Mouse (Mus musculus) heart, adult 11 months (tissue): Measurements from ENCODE around the gene Rab8b.
"Not testable (repeated sequence)": the region's sequence is repeated elsewhere in the genome, so short reads cannot be mapped to it uniquely, and the experiment has no call there.

Experiments used
- DNase-seq: peaks from one replicate; pipeline ENCODE4 v3.0.0; 2022

The Rab8b gene

GRCm38 (mm10) chr9:66917216-66917891 lies 2.1 kb downstream of the Rab8b start:
- DNase-seq = peak; percentile 89

- peak; percentile 80 for DNase-seq
These were observed 3.4 kb downstream of the Rab8b start for GRCm38 (mm10) chr9:66915869-66916785.

GRCm38 (mm10) chr9:66915401-66915800 lies 4.1 kb downstream of the Rab8b start:
- DNase-seq = peak; percentile 89

GRCm38 (mm10) chr9:66914540-66914939 lies 4.9 kb downstream of the Rab8b start:
- no peak for DNase-seq

GRCm38 (mm10) chr9:66913254-66913934 lies 6.1 kb downstream of the Rab8b start:
- DNase-seq = peak; percentile 80

GRCm38 (mm10) chr9:66912304-66912703 lies 7.2 kb downstream of the Rab8b start:
- peak; percentile 18 for DNase-seq

GRCm38 (mm10) chr9:66910677-66911076 lies 8.8 kb downstream of the Rab8b start:
- DNase-seq = peak; percentile 86

- DNase-seq = peak; percentile 79
These were observed 9.6 kb downstream of the Rab8b start for GRCm38 (mm10) chr9:66909922-66910321.

- DNase-seq = peak; percentile 81
These were observed 11.6 kb downstream of the Rab8b start for GRCm38 (mm10) chr9:66907746-66908397.

- DNase-seq = peak; percentile 83
These were observed 12.4 kb downstream of the Rab8b start for GRCm38 (mm10) chr9:66907126-66907525.

- DNase-seq = peak; percentile 54
These were observed 13.5 kb downstream of the Rab8b start for GRCm38 (mm10) chr9:66905990-66906389.

- no peak for DNase-seq
These were observed 20.0 kb downstream of the Rab8b start for GRCm38 (mm10) chr9:66899526-66899925.

- DNase-seq = no peak
These were observed 20.4 kb downstream of the Rab8b start for GRCm38 (mm10) chr9:66899072-66899471.

GRCm38 (mm10) chr9:66897851-66898250 lies 21.6 kb downstream of the Rab8b start:
- DNase-seq = no peak

GRCm38 (mm10) chr9:66896951-66897350 lies 22.5 kb downstream of the Rab8b start:
- DNase-seq = peak; percentile 66

- DNase-seq = peak; percentile 89
These were observed 23.5 kb downstream of the Rab8b start for GRCm38 (mm10) chr9:66895995-66896394.

GRCm38 (mm10) chr9:66895035-66895779 lies 24.3 kb downstream of the Rab8b start:
- DNase-seq = peak; percentile 95

- peak; percentile 13 for DNase-seq
These were observed 25.1 kb downstream of the Rab8b start for GRCm38 (mm10) chr9:66894421-66894820.

- DNase-seq = not testable (repeated sequence)
These were observed 27.0 kb downstream of the Rab8b start for GRCm38 (mm10) chr9:66892456-66892855.

GRCm38 (mm10) chr9:66887960-66888610 lies 31.4 kb downstream of the Rab8b start:
- DNase-seq = peak; percentile 79

GRCm38 (mm10) chr9:66887301-66887902 lies 32.1 kb downstream of the Rab8b start:
- peak; percentile 84 for DNase-seq
